Mouse (Mus musculus): ENCODE results near the gene Ccdc77. TPM values are rescaled to one million over a fixed set of nuclear protein-coding genes. Genes with fewer than 3 reads are reported as not detected.
"Not testable (repeated sequence)": the region's sequence is repeated elsewhere in the genome, so short reads cannot be mapped to it uniquely, and the experiment has no call there.

Gene Ccdc77
- polyA plus RNA-seq, 1 experiment from 2014 or later, result 11.6 TPM

DNA sequence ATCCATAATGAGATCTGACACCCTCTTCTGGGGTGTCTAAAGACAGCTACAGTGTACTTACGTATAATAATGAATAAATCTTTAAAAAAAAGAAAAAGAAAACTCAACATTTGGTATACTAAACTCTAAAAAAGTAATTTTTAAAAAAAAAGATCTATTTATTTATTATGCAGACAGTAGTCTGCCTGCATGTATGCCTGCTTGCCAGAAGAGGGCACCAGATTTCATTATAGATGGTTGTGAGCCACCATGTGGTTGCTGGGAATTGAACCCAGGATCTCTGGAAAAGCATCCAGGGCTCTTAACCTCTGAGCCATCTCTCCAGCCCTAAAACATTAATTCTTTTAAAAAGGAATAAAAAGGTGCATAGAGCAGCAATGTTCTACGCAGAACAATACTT, 67.6 kb downstream of the Ccdc77 start:
- H3K4me3 ChIP-seq (replicated peaks; ENCODE audit: low read length); H3K9me3 ChIP-seq (ENCODE audit: control insufficient read depth, low read length); H3K36me3 ChIP-seq (replicated peaks; ENCODE audit: control insufficient read depth, insufficient read depth); ATAC-seq (ENCODE audit: low FRiP score); DNase-seq (ENCODE audit: low spot score); H3K9ac ChIP-seq; H3K4me1 ChIP-seq (replicated peaks; ENCODE audit: control insufficient read depth, insufficient read depth, low read length); H3K27ac ChIP-seq; H3K4me2 ChIP-seq (replicated peaks): not testable (repeated sequence)
- H3K27me3 ChIP-seq (ENCODE audit: control insufficient read depth, insufficient read depth, low read length), result peaks cover 33% of the 10 kb centered on the region
- WGBS, result 95% methylated on average over 2 of the region's 2 CpGs

DNA sequence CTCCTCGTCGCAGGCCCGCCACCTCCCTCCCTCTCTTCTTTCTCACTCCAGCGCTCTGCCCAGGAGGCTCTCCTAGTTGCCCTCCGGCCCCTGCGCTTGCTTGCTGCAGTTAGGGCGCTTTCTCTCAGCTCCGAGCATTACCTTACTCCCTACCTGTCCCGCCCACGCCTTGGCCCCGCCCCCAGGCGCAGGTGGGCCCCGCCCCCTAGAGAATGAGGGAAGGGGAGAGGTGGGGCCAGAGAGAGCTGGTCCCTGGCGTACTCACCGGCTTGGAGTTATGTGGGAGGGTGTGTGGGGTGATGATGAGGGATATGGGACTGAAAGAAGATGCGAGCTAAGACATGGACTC, 69.4 kb downstream of the Ccdc77 start:
- WGBS, result 3% methylated on average over 16 of the region's 16 CpGs
- H3K27ac ChIP-seq, result no peak overlapping the region
- peaks cover 33% of the 10 kb centered on the region for H3K27me3 ChIP-seq (ENCODE audit: control insufficient read depth, insufficient read depth, low read length)
- no peak for DNase-seq (ENCODE audit: low spot score)
- H3K9ac ChIP-seq, result peak overlapping the region; percentile 53
- peaks cover 4% of the 10 kb centered on the region; the same call in 1 of the 2 replicates for H3K4me1 ChIP-seq (replicated peaks; ENCODE audit: control insufficient read depth, insufficient read depth, low read length)
- ATAC-seq (ENCODE audit: low FRiP score), result peak; percentile 64; the same call in 1 of the 2 replicates
- peak overlapping the region; percentile 57 for H3K4me3 ChIP-seq (replicated peaks; ENCODE audit: low read length)
- H3K36me3 ChIP-seq (replicated peaks; ENCODE audit: control insufficient read depth, insufficient read depth), result no peaks in the 10 kb centered on the region
- H3K4me2 ChIP-seq (replicated peaks), result peak overlapping the region; percentile 99
- H3K9me3 ChIP-seq (ENCODE audit: control insufficient read depth, low read length), result no peaks in the 10 kb centered on the region

DNA sequence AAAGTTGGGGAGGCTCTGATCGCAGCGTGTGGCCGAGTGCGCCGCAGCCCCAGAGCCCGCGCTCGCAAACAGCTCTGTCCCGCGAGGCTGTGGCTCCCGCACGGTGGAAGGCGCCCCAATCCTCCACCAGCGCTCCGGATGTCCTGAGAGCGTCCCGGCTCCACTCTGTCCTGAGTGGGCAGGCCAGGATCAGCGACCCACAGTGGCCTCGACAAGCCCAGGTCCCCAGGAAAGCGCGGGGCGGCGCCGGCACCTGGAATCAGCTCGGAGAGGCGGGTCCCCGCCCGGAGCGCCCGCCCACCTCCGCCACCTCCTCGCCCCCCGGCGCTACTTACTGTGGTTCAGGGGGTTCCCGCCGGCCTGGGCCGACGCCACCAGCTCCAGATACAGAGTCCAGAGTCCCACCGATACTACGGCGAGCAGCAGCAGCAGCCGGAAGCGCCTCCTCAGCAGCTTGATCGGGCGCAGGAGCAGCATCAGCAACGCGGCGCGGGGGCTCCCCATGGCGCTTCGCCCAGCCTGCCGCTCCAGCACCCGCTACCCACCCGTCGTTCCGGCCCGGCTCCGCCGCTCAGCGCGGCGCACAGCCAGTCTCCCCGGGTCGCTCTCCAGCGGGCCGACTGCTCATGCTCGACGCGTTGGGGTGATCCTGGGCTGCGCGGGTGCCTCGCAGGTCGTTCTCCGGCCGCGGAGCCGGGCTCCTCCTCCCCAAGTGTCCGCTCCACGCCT, 70.0 kb downstream of the Ccdc77 start, which contains the start of the genes D330020A13Rik and B4galnt3:
Gene D330020A13Rik (plus strand): TSS at position 309 of the 729 bp plus-strand sequence.
Gene B4galnt3 (minus strand): TSS at position 504 of the 729 bp plus-strand sequence.
- Histone ChIP-seq H3K9me3 (ENCODE audit: control insufficient read depth, low read length) (no peaks in the 10 kb centered on the region), H3K27me3 (ENCODE audit: control insufficient read depth, insufficient read depth, low read length) (peaks cover 33% of the 10 kb centered on the region), H3K27ac (no peak within 1 kb of the TSS), H3K4me1 (replicated peaks; ENCODE audit: control insufficient read depth, insufficient read depth, low read length) (peaks cover 4% of the 10 kb centered on the region; the same call in 1 of the 2 replicates), H3K4me3 (replicated peaks; ENCODE audit: low read length) (peak within 1 kb of the TSS; percentile 57), H3K9ac (peak within 1 kb of the TSS; percentile 53), H3K4me2 (replicated peaks) (peak within 1 kb of the TSS; percentile 99), H3K36me3 (replicated peaks; ENCODE audit: control insufficient read depth, insufficient read depth) (no peaks in the 10 kb centered on the region)
- WGBS, result under 1% methylated on average over 65 of the region's 79 CpGs
- ATAC-seq (ENCODE audit: low FRiP score) (peak; percentile 77), DNase-seq (ENCODE audit: low spot score) (peak; percentile 32)

- Histone ChIP-seq H3K36me3 (replicated peaks; ENCODE audit: control insufficient read depth, insufficient read depth) (no peaks in the 10 kb centered on the region), H3K4me1 (replicated peaks; ENCODE audit: control insufficient read depth, insufficient read depth, low read length) (peaks cover 4% of the 10 kb centered on the region; the same call in 1 of the 2 replicates), H3K27me3 (ENCODE audit: control insufficient read depth, insufficient read depth, low read length) (peaks cover 33% of the 10 kb centered on the region), H3K4me3 (replicated peaks; ENCODE audit: low read length) (no peak overlapping the region), H3K9me3 (ENCODE audit: control insufficient read depth, low read length) (no peaks in the 10 kb centered on the region), H3K27ac (no peak overlapping the region), H3K4me2 (replicated peaks) (no peak overlapping the region), H3K9ac (no peak overlapping the region)
- 88% methylated on average over 7 of the region's 7 CpGs for WGBS
- ATAC-seq (ENCODE audit: low FRiP score) (no peak), DNase-seq (ENCODE audit: low spot score) (no peak)
These were observed 72.7 kb downstream of the Ccdc77 start for GRCm38 (mm10) chr6:120291396-120292009.

GRCm38 (mm10) chr6:120289430-120289829, 74.7 kb downstream of the Ccdc77 start:
- Histone ChIP-seq H3K4me2 (replicated peaks) (no peak overlapping the region), H3K9me3 (ENCODE audit: control insufficient read depth, low read length) (no peaks in the 10 kb centered on the region), H3K27ac (no peak overlapping the region), H3K27me3 (ENCODE audit: control insufficient read depth, insufficient read depth, low read length) (peaks cover 20% of the 10 kb centered on the region), H3K9ac (no peak overlapping the region), H3K4me3 (replicated peaks; ENCODE audit: low read length) (no peak overlapping the region), H3K4me1 (replicated peaks; ENCODE audit: control insufficient read depth, insufficient read depth, low read length) (no peaks in the 10 kb centered on the region; the same call in 1 of the 2 replicates), H3K36me3 (replicated peaks; ENCODE audit: control insufficient read depth, insufficient read depth) (no peaks in the 10 kb centered on the region)
- DNase-seq (ENCODE audit: low spot score) (no peak), ATAC-seq (ENCODE audit: low FRiP score) (no peak)
- WGBS, result 89% methylated on average over 4 of the region's 4 CpGs

DNA sequence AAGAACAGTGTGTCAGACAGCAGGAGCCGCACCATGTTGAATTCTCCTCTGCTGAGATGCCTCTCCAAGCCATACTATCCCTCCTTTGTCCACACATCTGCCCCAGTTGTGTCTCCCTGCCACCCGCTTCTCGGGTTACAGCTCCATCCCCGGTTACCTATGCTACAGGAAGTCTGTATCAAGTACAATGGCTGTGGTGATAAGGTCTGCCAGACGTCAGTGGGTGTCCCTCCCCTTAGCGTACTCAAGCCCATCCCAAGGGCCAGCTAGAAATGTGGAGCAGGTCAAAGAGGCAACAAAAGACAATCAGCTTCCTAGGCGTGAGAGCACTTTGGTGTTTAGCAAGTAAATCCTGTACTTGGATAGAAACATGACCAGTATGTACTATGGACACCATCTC, 75.6 kb downstream of the Ccdc77 start:
- Histone ChIP-seq H3K36me3 (replicated peaks; ENCODE audit: control insufficient read depth, insufficient read depth) (no peaks in the 10 kb centered on the region), H3K4me3 (replicated peaks; ENCODE audit: low read length) (no peak overlapping the region), H3K27me3 (ENCODE audit: control insufficient read depth, insufficient read depth, low read length) (peaks cover 14% of the 10 kb centered on the region), H3K4me1 (replicated peaks; ENCODE audit: control insufficient read depth, insufficient read depth, low read length) (no peaks in the 10 kb centered on the region), H3K9me3 (ENCODE audit: control insufficient read depth, low read length) (no peaks in the 10 kb centered on the region), H3K9ac (no peak overlapping the region), H3K4me2 (replicated peaks) (no peak overlapping the region), H3K27ac (no peak overlapping the region)
- 42% methylated on average over 7 of the region's 7 CpGs for whole genome bisulfite sequencing
- DNase-seq (ENCODE audit: low spot score) (no peak), ATAC-seq (ENCODE audit: low FRiP score) (no peak)

DNA sequence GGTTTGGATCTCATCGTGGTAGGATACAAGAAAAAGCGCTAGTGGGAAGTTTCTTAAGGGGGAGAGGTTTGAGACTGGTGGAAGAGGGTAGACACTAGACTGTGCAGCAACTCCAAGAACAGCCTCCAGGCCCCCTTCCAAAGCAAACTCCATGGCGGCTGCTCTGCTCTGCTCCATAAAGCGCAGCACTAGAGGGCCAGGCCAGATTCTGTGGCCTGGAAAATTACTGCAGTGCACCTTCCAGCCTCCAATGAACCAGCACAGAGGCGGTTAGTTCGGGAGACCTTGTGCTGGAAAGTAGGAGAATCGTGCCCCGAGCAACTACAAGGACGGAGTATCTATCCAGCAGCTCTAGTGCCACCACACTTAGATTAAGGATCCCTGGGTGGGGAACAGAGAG, 76.9 kb downstream of the Ccdc77 start:
- DNase-seq (ENCODE audit: low spot score) (no peak), ATAC-seq (ENCODE audit: low FRiP score) (no peak)
- Histone ChIP-seq H3K4me1 (replicated peaks; ENCODE audit: control insufficient read depth, insufficient read depth, low read length) (no peaks in the 10 kb centered on the region), H3K4me2 (replicated peaks) (no peak overlapping the region), H3K4me3 (replicated peaks; ENCODE audit: low read length) (no peak overlapping the region), H3K9me3 (ENCODE audit: control insufficient read depth, low read length) (no peaks in the 10 kb centered on the region), H3K9ac (no peak overlapping the region), H3K27me3 (ENCODE audit: control insufficient read depth, insufficient read depth, low read length) (peaks cover 1% of the 10 kb centered on the region; the same call in 1 of the 2 replicates), H3K36me3 (replicated peaks; ENCODE audit: control insufficient read depth, insufficient read depth) (no peaks in the 10 kb centered on the region), H3K27ac (no peak overlapping the region)
- 89% methylated on average over 9 of the region's 9 CpGs for WGBS

DNA sequence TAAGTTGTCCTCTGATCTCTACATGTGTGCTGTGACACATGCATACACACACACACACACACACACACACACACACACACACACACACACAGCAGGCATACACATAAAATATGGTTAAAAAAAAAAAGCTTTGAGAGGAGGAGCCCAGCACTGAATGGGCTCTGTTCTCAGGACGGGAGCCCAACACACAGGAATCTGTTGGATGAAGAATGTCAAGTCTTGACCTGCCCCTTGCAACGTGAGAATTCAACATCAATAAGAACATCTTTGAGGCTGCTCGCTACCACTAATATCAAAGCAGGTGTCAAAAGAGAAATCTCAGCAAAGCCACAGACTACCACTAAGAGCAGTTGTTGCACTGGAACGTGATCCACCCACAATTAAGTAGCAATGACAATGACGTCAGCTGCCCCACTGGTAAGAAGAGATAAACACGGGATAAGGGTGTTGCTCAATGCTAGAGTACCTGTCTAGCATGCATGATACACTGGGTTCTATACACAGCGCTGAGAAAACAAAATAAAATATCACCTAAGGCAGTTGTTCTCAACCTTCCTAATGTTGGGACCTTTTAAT, 87.2 kb downstream of the Ccdc77 start:
- no peaks in the 10 kb centered on the region for H3K27me3 ChIP-seq (ENCODE audit: control insufficient read depth, insufficient read depth, low read length)
- no peaks in the 10 kb centered on the region for H3K36me3 ChIP-seq (replicated peaks; ENCODE audit: control insufficient read depth, insufficient read depth)
- ATAC-seq (ENCODE audit: low FRiP score) (no peak), DNase-seq (ENCODE audit: low spot score) (no peak)
- no peak overlapping the region for H3K4me3 ChIP-seq (replicated peaks; ENCODE audit: low read length)
- no peak overlapping the region for H3K27ac ChIP-seq
- H3K4me1 ChIP-seq (replicated peaks; ENCODE audit: control insufficient read depth, insufficient read depth, low read length), result no peaks in the 10 kb centered on the region
- no peak overlapping the region for H3K9ac ChIP-seq
- H3K4me2 ChIP-seq (replicated peaks), result no peak overlapping the region
- 85% methylated on average over 7 of the region's 7 CpGs for WGBS
- no peaks in the 10 kb centered on the region for H3K9me3 ChIP-seq (ENCODE audit: control insufficient read depth, low read length)

DNA sequence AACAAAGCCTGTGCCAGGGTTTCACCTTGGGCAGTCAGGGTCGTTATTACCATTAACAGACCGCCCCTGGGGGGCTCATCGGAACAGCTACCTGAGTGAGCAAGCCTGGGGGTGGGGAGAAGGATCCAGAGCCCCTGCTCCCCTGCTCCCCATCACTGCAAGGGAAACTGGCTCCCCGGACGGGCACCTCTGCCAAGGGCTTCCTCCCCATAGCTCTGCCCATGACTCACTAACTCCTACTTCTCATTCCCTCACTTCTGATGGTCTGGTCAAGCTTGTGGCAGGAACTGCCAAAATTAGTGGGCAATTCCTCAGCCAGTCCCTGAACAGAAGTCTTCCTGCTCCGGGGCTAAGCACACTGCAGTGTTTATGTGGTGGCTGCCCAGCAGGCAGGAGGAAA, 88.9 kb downstream of the Ccdc77 start:
- Histone ChIP-seq H3K4me1 (replicated peaks; ENCODE audit: control insufficient read depth, insufficient read depth, low read length) (no peaks in the 10 kb centered on the region), H3K9ac (no peak overlapping the region), H3K9me3 (ENCODE audit: control insufficient read depth, low read length) (no peaks in the 10 kb centered on the region), H3K4me3 (replicated peaks; ENCODE audit: low read length) (no peak overlapping the region), H3K27ac (no peak overlapping the region), H3K27me3 (ENCODE audit: control insufficient read depth, insufficient read depth, low read length) (no peaks in the 10 kb centered on the region), H3K36me3 (replicated peaks; ENCODE audit: control insufficient read depth, insufficient read depth) (no peaks in the 10 kb centered on the region), H3K4me2 (replicated peaks) (no peak overlapping the region)
- no peak for ATAC-seq (ENCODE audit: low FRiP score)
- no peak for DNase-seq (ENCODE audit: low spot score)
- 76% methylated on average over 5 of the region's 6 CpGs for WGBS

All from hindbrain, embryonic 14.5 days (tissue).